Mouse (Mus musculus): Measurements from ENCODE around the gene Grb7. TPM values are rescaled to one million over a fixed set of nuclear protein-coding genes. Genes with fewer than 3 reads are reported as not detected.

The Grb7 gene
- polyA plus RNA-seq, 2 experiments: 8.1 to 9.1 TPM

DNA sequence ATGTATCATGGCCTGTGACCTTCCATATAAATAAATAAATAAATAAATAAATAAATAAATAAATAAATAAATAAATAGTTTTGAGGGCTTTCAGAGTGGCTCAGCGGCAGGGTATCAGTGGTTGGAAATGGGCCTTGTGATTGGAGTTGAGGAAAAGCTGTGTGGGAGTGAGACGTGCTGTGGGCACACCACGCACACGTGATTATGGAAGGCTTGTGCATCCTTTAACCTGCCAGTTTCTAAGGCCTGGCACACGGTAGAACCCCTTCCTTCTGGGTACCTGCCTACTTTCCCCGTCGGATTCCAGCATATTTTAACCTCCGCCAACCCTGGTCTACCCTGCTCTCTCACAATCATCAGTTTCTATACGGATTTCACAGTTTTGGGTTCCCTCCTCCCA, 10.8 kb downstream of the Grb7 start:
- H3K4me2 ChIP-seq (replicated peaks; ENCODE audit: low read depth, low read length, severe bottlenecking): peak overlapping the region; percentile 90
- H3K27ac ChIP-seq (replicated peaks; ENCODE audit: low read depth, low read length): no peak overlapping the region
- 26% methylated on average over 9 of the region's 9 CpGs for WGBS

DNA sequence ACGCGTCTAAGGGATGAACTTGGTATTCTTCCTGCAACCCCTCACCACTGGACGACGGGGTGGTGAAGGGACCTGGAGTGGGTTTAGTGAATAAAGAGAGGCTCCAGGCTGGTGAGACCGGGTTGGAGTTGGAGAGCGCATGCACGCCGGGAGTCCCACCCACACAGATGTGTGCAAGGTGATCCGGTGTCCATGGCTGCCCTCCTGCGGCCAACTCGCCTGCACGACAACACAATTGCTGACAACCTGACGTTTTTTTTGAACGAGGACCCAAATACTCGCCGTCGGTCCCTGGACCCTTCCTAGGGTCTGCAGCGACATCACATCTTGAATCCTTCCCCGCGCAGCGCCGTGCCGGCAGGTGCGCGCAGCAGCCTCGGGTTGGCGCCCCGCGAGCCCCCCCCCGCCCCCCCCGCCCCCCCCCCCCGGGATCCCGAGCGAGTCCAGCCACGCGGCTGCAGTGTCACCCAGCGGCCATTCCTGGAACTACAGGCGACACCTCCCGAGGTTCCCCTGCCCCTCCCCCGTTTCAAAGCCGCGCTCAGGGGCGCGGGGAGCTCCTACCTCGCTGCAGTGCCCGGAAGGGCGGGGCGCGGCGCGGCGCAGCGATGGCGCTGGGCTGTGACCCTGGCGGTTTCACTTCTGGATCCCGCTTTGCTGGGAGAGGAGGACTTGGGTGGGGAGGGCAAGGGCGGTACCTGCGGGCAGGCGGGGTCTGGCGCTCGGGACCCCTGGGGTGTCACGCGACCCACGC, 11.3 kb downstream of the Grb7 start:
- Histone ChIP-seq H3K27ac (replicated peaks; ENCODE audit: low read depth, low read length) (no peak overlapping the region), H3K9me3 (ENCODE audit: control insufficient read depth, low read length) (no peaks in the 10 kb centered on the region), H3K9ac (ENCODE audit: low read depth, low read length, severe bottlenecking) (peak overlapping the region; percentile 61), H3K4me1 (ENCODE audit: control insufficient read depth, insufficient read depth, low read length) (0 out of 2 replicates have a peak, but pooled peaks cover 2% of the 10 kb centered on the region), H3K36me3 (ENCODE audit: control insufficient read depth, insufficient read depth, low read length) (no peaks in the 10 kb centered on the region), H3K4me3 (replicated peaks; ENCODE audit: low read length) (peak overlapping the region; percentile 61), H3K27me3 (ENCODE audit: control insufficient read depth, insufficient read depth, low read length) (peaks cover 17% of the 10 kb centered on the region; the same call in 1 of the 2 replicates), H3K4me2 (replicated peaks; ENCODE audit: low read depth, low read length, severe bottlenecking) (peak overlapping the region; percentile 90)
- peak; percentile 81 for DNase-seq (ENCODE audit: low spot score)
- WGBS: under 1% methylated on average over 29 of the region's 64 CpGs
- ATAC-seq (ENCODE audit: low FRiP score, low read depth): peak; percentile 84
- TF ChIP-seq POLR2A (IDR thresholded peaks at IDR 0.05; ENCODE audit: borderline replicate concordance, extremely low read depth, insufficient read depth, insufficient read length): peak; percentile 56; the same call in 1 of the 2 replicates

More for the DNA sequence above, 10.8 kb downstream of the Grb7 start:
- Histone ChIP-seq H3K9ac (ENCODE audit: low read depth, low read length, severe bottlenecking) (0 out of 2 replicates have a peak overlapping the region, but pooled peaks have one; percentile 61), H3K4me3 (replicated peaks; ENCODE audit: low read length) (peak overlapping the region; percentile 61), H3K9me3 (ENCODE audit: control insufficient read depth, low read length) (no peaks in the 10 kb centered on the region), H3K4me1 (ENCODE audit: control insufficient read depth, insufficient read depth, low read length) (0 out of 2 replicates have a peak, but pooled peaks cover 2% of the 10 kb centered on the region), H3K36me3 (ENCODE audit: control insufficient read depth, insufficient read depth, low read length) (no peaks in the 10 kb centered on the region), H3K27me3 (ENCODE audit: control insufficient read depth, insufficient read depth, low read length) (peaks cover 17% of the 10 kb centered on the region; the same call in 1 of the 2 replicates)
- DNase-seq (ENCODE audit: low spot score): no peak
- TF ChIP-seq POLR2A (IDR thresholded peaks at IDR 0.05; ENCODE audit: borderline replicate concordance, extremely low read depth, insufficient read depth, insufficient read length): no peak
- ATAC-seq (ENCODE audit: low FRiP score, low read depth): peak; percentile 4; the same call in 1 of the 2 replicates

DNA sequence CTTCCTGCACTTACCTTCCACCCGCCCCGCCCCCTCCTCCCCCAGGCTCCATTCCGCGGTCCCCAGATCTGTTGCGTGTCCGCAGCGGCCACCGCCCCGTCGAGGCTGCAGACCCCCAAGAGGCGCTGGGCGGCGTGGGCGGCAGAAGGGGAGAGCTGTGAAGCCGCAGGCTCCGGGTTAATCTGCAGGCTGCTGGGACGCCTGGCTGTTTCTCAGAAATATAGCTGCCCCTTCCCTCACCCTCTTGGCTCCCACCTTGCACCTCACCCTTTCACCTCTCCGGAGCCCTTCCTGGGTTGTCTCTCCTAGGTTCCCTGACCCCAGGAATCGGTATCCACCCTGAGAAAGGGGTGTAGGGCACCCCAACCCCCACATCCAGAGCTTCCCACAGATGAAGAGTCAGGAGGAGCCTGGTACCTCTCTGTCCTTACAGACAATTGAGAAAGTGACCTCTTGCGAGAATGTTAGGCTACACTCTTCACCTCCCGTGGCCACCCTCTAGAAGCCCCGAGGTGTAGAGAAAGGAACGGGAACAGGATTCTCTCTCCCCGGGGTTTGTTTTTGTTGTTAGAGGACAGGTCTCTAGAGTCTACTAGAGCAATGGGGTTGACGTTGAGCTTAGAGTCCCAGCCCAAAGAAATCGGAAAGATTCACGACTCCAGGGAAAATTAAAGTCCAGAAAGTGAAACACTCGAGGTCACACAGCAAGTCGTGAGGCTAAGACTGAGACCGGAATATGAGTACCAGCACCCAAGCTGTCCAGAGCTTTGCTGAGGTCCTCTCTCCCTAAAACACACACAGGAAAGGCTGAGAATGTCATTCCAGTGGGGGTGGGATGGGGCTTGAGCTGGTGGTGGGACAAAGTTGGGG, 12.2 kb downstream of the Grb7 start:
- 5% methylated on average over 24 of the region's 30 CpGs for WGBS
- no peaks in the 10 kb centered on the region for H3K36me3 ChIP-seq (ENCODE audit: control insufficient read depth, insufficient read depth, low read length)
- peak overlapping the region; percentile 61 for H3K9ac ChIP-seq (ENCODE audit: low read depth, low read length, severe bottlenecking)
- peak overlapping the region; percentile 61 for H3K4me3 ChIP-seq (replicated peaks; ENCODE audit: low read length)
- H3K27ac ChIP-seq (replicated peaks; ENCODE audit: low read depth, low read length): no peak overlapping the region
- peaks cover 17% of the 10 kb centered on the region; the same call in 1 of the 2 replicates for H3K27me3 ChIP-seq (ENCODE audit: control insufficient read depth, insufficient read depth, low read length)
- H3K9me3 ChIP-seq (ENCODE audit: control insufficient read depth, low read length): no peaks in the 10 kb centered on the region
- no peak for TF ChIP-seq POLR2A (IDR thresholded peaks at IDR 0.05; ENCODE audit: borderline replicate concordance, extremely low read depth, insufficient read depth, insufficient read length)
- 0 out of 2 replicates have a peak, but pooled peaks cover 2% of the 10 kb centered on the region for H3K4me1 ChIP-seq (ENCODE audit: control insufficient read depth, insufficient read depth, low read length)
- peak overlapping the region; percentile 90 for H3K4me2 ChIP-seq (replicated peaks; ENCODE audit: low read depth, low read length, severe bottlenecking)
- ATAC-seq (ENCODE audit: low FRiP score, low read depth) (no peak), DNase-seq (ENCODE audit: low spot score) (no peak)

DNA sequence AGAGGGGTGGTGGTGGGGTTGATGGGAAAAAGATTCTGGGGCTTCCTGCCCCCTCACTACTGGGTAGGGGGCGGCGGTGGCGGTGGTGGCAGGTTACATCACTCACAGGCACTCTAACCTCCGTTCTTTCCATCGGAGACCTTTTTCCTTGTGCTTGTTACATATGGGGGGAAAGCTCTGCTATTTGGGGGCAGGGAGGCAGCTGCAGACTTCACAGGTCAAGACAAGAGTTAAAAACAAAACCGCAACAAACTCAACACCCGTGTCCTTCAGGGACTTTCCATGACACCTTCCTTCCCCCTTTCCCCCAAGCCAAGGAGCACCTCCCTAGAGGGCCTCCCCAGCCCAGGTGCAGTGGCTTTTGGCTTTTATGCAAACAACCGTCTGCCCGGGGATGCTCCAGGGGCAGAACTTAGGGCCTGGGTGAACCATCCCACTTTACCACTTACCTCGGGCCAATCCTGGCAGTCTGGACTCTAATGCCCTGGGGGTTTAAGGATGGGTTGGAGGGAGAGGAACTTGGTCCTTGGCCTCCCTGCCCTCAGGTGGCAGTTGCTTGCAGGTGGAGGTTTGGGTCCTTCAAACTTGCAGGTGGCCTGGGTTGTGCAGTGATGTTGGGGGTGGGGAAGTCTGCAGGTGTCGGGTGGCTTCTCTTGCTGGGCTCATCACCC, 13.0 kb downstream of the Grb7 start:
- Histone ChIP-seq H3K9me3 (ENCODE audit: control insufficient read depth, low read length) (no peaks in the 10 kb centered on the region), H3K9ac (ENCODE audit: low read depth, low read length, severe bottlenecking) (no peak overlapping the region), H3K36me3 (ENCODE audit: control insufficient read depth, insufficient read depth, low read length) (no peaks in the 10 kb centered on the region), H3K4me1 (ENCODE audit: control insufficient read depth, insufficient read depth, low read length) (0 out of 2 replicates have a peak, but pooled peaks cover 2% of the 10 kb centered on the region), H3K27me3 (ENCODE audit: control insufficient read depth, insufficient read depth, low read length) (peaks cover 17% of the 10 kb centered on the region; the same call in 1 of the 2 replicates), H3K27ac (replicated peaks; ENCODE audit: low read depth, low read length) (no peak overlapping the region), H3K4me3 (replicated peaks; ENCODE audit: low read length) (no peak overlapping the region), H3K4me2 (replicated peaks; ENCODE audit: low read depth, low read length, severe bottlenecking) (no peak overlapping the region)
- ATAC-seq (ENCODE audit: low FRiP score, low read depth) (no peak), DNase-seq (ENCODE audit: low spot score) (no peak)
- no peak for TF ChIP-seq POLR2A (IDR thresholded peaks at IDR 0.05; ENCODE audit: borderline replicate concordance, extremely low read depth, insufficient read depth, insufficient read length)
- WGBS: 7% methylated on average over 9 of the region's 11 CpGs
